Mouse (Mus musculus) myocyte (in vitro differentiated cells): ENCODE results near the gene Zfp382.

ENCODE experiments used
- POLR2A ChIP-seq: IDR thresholded peaks from one replicate; pipeline ENCODE4 v1.6.1; 2011; ENCODE audit warnings: low read depth, mild to moderate bottlenecking, control low read depth, moderate library complexity; ENCODE audit not compliant: insufficient read length
- TCF12 ChIP-seq: IDR thresholded peaks from one replicate; pipeline ENCODE4 v1.6.1; 2011; ENCODE audit warnings: mild to moderate bottlenecking, control low read depth; ENCODE audit not compliant: poor library complexity, insufficient read depth, severe bottlenecking

- TF ChIP-seq POLR2A (no peak), TCF12 (no peak)
These were observed 30.7 kb upstream of the Zfp382 start for GRCm38 (mm10) chr7:30090970-30091585.
